Mouse (Mus musculus) kidney, adult 11 months (tissue): ENCODE results near the gene Sin3b.

Experiments used
- DNase-seq: peaks from one replicate; pipeline ENCODE4 v3.0.0; 2022

The Sin3b gene

GRCm38 (mm10) chr8:72753781-72754180 is 30.7 kb downstream of the Sin3b start:
- no peak for DNase-seq

GRCm38 (mm10) chr8:72756031-72756430 is 32.9 kb downstream of the Sin3b start:
- peak; percentile 0 for DNase-seq

GRCm38 (mm10) chr8:72756771-72757390 is 33.8 kb downstream of the Sin3b start:
- peak; percentile 1 for DNase-seq

- DNase-seq: no peak
These were observed 34.5 kb downstream of the Sin3b start for GRCm38 (mm10) chr8:72757426-72758195.

GRCm38 (mm10) chr8:72758310-72758709 is 35.2 kb downstream of the Sin3b start:
- no peak for DNase-seq

GRCm38 (mm10) chr8:72760216-72760615 is 37.1 kb downstream of the Sin3b start:
- DNase-seq: no peak

GRCm38 (mm10) chr8:72761322-72762051 is 38.4 kb downstream of the Sin3b start, which contains the start of gene F2rl3:
Gene F2rl3, plus strand, starts transcription at chr8:72761880.
- DNase-seq: no peak

GRCm38 (mm10) chr8:72762306-72762705 is 39.2 kb downstream of the Sin3b start:
- no peak for DNase-seq

- no peak for DNase-seq
These were observed 42.6 kb downstream of the Sin3b start for GRCm38 (mm10) chr8:72765696-72766095.

GRCm38 (mm10) chr8:72766777-72767176 is 43.7 kb downstream of the Sin3b start:
- no peak for DNase-seq

- DNase-seq: no peak
These were observed 54.7 kb downstream of the Sin3b start for GRCm38 (mm10) chr8:72777797-72778196.

- no peak for DNase-seq
These were observed 57.6 kb downstream of the Sin3b start for GRCm38 (mm10) chr8:72780644-72781043.

GRCm38 (mm10) chr8:72801583-72801982 is 78.5 kb downstream of the Sin3b start:
- DNase-seq: no peak
